Mouse (Mus musculus) embryonic facial prominence, embryonic 14.5 days (tissue): ENCODE measurements at regions not wholly inside any gene's neighbourhood (a gene's known extent, or its start where the extent isn't known, plus 50 kb on each side); places are given as distances from the start of the nearest gene placed in this dataset.
A peak's percentile ranks its signal among the peaks of the same experiment; 100 is the strongest.
"Not testable (repeated sequence)": the region's sequence is repeated elsewhere in the genome, so short reads cannot be mapped to it uniquely, and the experiment has no call there.

Source experiments
- ATAC-seq: fragments of 200-750 bp; cut with Nextera tagmentation; 2 replicates; pipeline ENCODE4 v1.8.0; 2017; ENCODE audit warnings: low read depth, moderate number of reproducible peaks, moderate TSS enrichment
- DNase-seq: peaks from one replicate; pipeline ENCODE4 v3.0.0-alpha.2; 2015; ENCODE audit warnings: low spot score
- H3K27ac ChIP-seq: fragments of 300-500 bp; sonication (generic); replicated peaks from 2 replicates; pipeline ENCODE4 v1.5.1; 2014; ENCODE audit warnings: low read depth, mild to moderate bottlenecking, low read length, moderate library complexity
- H3K27me3 ChIP-seq: fragments of 300-500 bp; sonication (generic); replicated peaks from 2 replicates; pipeline ENCODE4 v1.6.1; 2014; ENCODE audit warnings: low read length; ENCODE audit not compliant: control insufficient read depth, insufficient read depth
- H3K36me3 ChIP-seq: fragments of 300-500 bp; sonication (generic); 2 replicates; pipeline ENCODE4 v1.6.1; 2014; ENCODE audit warnings: low read length, mixed read lengths; ENCODE audit not compliant: control insufficient read depth, insufficient read depth
- H3K4me1 ChIP-seq: fragments of 300-500 bp; sonication (generic); 2 replicates; pipeline ENCODE4 v1.6.1; 2014; ENCODE audit warnings: antibody characterized with exemption, low read length; ENCODE audit not compliant: control insufficient read depth, insufficient read depth
- H3K4me2 ChIP-seq: fragments of 300-500 bp; sonication (generic); 2 replicates; pipeline ENCODE4 v1.6.1; 2014; ENCODE audit warnings: low read depth, mild to moderate bottlenecking, low read length, moderate library complexity, mixed read lengths
- H3K4me3 ChIP-seq: fragments of 300-500 bp; sonication (generic); 2 replicates; pipeline ENCODE4 v1.5.1; 2014; ENCODE audit warnings: low read depth, mild to moderate bottlenecking, low read length
- H3K9ac ChIP-seq: fragments of 300-500 bp; sonication (generic); 2 replicates; pipeline ENCODE4 v1.6.1; 2014; ENCODE audit warnings: low read depth, mild to moderate bottlenecking, low read length, moderate library complexity, mixed read lengths
- H3K9me3 ChIP-seq: fragments of 300-500 bp; sonication (generic); 2 replicates; pipeline ENCODE4 v1.6.1; 2016; ENCODE audit warnings: low read length; ENCODE audit not compliant: control insufficient read depth
- WGBS: fragments of 180-500 bp; shearing (Covaris S2); extraction: QIAGEN DNeasy Blood & Tissue Kit; methylation state at CpG from one replicate; pipeline ENCODE4 v1.1.7; 2014; 5-methylcytosine and 5-hydroxymethylcytosine counted together

DNA sequence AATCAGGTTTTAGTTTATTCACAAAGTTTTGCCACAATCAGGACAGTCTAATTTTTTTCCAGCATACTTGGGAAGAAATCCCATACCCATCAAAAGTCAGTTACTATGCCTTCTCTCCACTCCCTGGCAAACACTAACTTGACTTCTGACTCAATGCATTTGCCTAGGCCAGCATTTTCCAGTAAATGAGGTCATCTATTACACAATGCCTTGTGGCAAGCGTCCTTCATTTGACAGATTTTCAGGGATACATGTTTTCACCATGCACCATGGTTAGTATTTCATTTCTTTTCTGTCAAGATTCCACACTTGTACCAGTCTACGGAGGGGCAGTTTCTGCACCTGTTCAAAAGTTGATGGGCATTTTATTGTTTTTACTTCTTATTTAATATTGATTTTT, 88.4 kb upstream of the Slc2a12 start:
- H3K27ac ChIP-seq, H3K9me3 ChIP-seq, ATAC-seq, H3K36me3 ChIP-seq, H3K4me2 ChIP-seq, H3K27me3 ChIP-seq, H3K4me1 ChIP-seq, H3K9ac ChIP-seq, DNase-seq, H3K4me3 ChIP-seq: not testable (repeated sequence)
- WGBS = 82% methylated on average over 2 of the region's 2 CpGs

DNA sequence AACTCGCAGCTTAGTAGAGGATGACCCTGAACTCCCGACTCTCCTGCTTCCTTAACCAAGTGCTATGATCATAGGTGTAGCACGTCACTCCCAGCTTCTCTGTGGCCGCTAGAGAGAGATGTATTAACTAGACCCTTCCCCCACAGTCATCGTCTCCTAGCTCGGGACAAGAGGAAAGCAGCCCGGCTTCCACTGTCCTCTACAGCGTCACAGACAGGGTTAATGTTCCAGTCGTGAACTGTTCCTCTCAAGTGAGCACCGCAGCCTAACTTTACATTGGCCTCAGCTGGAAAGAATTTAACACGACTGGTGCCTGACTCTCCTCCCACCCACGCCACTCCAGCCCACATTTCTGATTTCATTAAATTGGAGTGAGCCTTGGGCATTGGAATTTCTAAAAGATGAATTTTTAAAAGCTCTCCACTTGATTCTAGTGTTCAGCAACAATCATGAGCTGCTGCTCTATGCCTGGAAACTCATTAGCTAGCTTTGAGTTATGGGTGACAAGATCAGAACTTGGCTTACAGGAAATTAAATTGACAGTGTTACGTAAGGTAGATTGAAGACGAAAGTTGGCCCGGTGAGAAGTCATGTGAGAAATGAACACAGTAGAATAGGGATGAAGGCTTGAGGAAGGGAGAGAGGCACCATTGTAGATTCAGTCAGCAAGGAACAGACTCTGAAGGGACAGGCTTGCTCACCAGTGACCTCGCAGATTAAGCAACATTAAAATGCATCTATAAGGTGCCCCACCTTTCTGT, 75.4 kb upstream of the Slc2a12 start:
- H3K9ac ChIP-seq, H3K36me3 ChIP-seq, H3K4me1 ChIP-seq, DNase-seq, H3K4me3 ChIP-seq, H3K9me3 ChIP-seq, H3K27me3 ChIP-seq, ATAC-seq, H3K27ac ChIP-seq, H3K4me2 ChIP-seq: not testable (repeated sequence)
- WGBS = 55% methylated on average over 14 of the region's 16 CpGs

DNA sequence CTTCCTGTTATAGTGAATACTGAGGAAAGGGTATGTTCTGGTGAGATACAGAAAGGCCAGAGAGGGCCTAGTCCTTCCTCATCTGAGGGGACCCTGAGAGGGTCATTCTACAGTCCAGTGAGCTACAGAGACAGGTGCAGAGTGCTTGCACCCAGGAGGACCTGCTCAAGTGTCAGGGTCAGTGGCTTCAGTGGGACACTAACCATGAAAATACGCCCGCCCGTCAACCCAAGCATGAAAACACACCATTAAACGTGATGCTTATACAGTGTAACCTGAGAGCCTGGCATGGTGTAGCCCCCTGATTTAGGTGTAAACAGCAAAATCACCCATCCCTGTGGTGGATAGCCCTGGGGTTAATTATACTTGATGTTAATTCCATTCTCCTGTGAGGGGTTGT, 70.8 kb upstream of the Slc2a12 start:
- H3K9me3 ChIP-seq, H3K9ac ChIP-seq, H3K27ac ChIP-seq, H3K4me3 ChIP-seq, H3K27me3 ChIP-seq, DNase-seq, H3K4me1 ChIP-seq, ATAC-seq, H3K36me3 ChIP-seq, H3K4me2 ChIP-seq: not testable (repeated sequence)
- WGBS = 70% methylated on average over 4 of the region's 4 CpGs

DNA sequence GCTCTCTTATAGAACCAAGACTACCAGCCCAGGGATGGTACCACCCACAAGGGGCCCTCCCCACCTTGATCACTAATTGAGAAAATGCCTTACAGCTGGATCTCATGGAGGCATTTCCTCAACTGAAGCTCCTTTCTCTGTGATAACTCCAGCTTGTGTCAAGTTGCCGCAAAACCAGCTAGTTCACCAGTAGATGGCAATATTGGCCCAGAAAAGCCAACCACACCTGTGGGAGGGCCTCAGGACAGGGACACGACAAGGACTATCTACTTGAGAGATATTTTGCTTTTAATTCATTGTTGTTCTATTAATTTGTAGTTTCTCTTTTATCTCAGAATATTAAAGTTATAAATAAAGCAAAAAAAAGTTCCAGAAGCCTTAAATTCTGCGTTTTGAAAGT, 65.4 kb upstream of the Slc2a12 start:
- not testable (repeated sequence) for H3K36me3 ChIP-seq, H3K27ac ChIP-seq, H3K4me2 ChIP-seq, H3K9ac ChIP-seq, H3K4me1 ChIP-seq, H3K27me3 ChIP-seq, H3K9me3 ChIP-seq, H3K4me3 ChIP-seq
- DNase-seq (peak; percentile 68), ATAC-seq (0 out of 2 replicates have a peak, but pooled peaks have one; percentile 55)
- 9% methylated on average over 3 of the region's 3 CpGs for WGBS

GRCm38 (mm10) chr10:22581300-22581699, 63.5 kb upstream of the Slc2a12 start:
- ATAC-seq, H3K27me3 ChIP-seq, H3K27ac ChIP-seq, H3K9ac ChIP-seq, H3K36me3 ChIP-seq, H3K4me3 ChIP-seq, H3K9me3 ChIP-seq, H3K4me1 ChIP-seq, H3K4me2 ChIP-seq, DNase-seq: not testable (repeated sequence)
- 87% methylated on average over 9 of the region's 9 CpGs for WGBS

- H3K4me1 ChIP-seq, H3K36me3 ChIP-seq, H3K9ac ChIP-seq, H3K27me3 ChIP-seq, H3K4me3 ChIP-seq, H3K27ac ChIP-seq, DNase-seq, H3K4me2 ChIP-seq, H3K9me3 ChIP-seq, ATAC-seq: not testable (repeated sequence)
- 83% methylated on average over 2 of the region's 2 CpGs for WGBS
These were observed 61.5 kb upstream of the Slc2a12 start for GRCm38 (mm10) chr10:22583306-22583705.

DNA sequence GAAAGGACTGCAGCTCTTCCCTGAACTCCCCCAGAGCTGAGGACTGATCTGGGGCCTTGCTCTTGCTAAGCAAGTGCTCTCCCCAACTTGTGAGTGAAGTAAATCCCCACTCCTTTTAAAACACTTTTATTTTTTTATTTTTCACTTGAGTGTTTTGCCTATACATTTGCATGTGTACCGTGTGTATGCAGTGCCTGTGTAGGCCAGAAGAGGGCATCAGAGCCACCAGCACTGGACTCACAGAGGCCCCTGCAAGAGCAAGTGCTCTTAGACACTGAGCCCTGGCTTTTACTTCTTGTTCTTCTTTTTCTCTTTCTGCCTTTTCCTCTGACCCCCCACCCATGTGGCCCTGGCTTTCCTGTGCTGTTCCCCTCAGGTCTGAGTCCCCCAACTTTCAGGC, 56.2 kb upstream of the Slc2a12 start:
- not testable (repeated sequence) for H3K27me3 ChIP-seq, H3K4me3 ChIP-seq, H3K9ac ChIP-seq, H3K27ac ChIP-seq, DNase-seq, H3K4me2 ChIP-seq, H3K4me1 ChIP-seq, H3K9me3 ChIP-seq, H3K36me3 ChIP-seq, ATAC-seq
- 88% methylated on average over 1 of the region's 1 CpGs for WGBS

GRCm38 (mm10) chr10:22591664-22592063, 53.1 kb upstream of the Slc2a12 start:
- not testable (repeated sequence) for H3K27ac ChIP-seq, H3K4me3 ChIP-seq, H3K4me2 ChIP-seq, H3K36me3 ChIP-seq, H3K9me3 ChIP-seq, H3K27me3 ChIP-seq, ATAC-seq, H3K9ac ChIP-seq, H3K4me1 ChIP-seq, DNase-seq
- 44% methylated on average over 4 of the region's 4 CpGs for WGBS

DNA sequence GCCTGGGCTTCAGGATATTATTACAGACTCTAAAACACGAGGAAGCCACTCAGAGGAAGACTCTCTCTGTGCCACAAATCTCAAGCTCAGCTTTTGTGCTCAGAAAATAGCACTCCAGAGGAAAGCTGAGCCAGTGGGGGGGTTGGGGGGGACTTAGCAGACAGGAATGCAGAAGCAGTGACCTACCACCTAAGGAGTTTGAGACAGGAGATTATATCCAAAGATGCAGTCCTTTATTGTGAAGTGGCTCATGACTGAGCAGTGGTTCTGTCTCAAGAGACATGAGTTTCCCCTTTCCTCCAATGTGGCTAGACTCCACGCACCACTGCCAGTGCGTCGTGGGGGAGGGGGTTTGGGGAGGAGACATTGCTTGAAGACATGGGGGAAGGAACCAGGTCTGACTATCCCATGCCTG, 52.6 kb upstream of the Slc2a12 start:
- H3K36me3 ChIP-seq, H3K27ac ChIP-seq, H3K4me3 ChIP-seq, H3K9me3 ChIP-seq, ATAC-seq, H3K4me1 ChIP-seq, H3K4me2 ChIP-seq, H3K9ac ChIP-seq, H3K27me3 ChIP-seq, DNase-seq: not testable (repeated sequence)
- WGBS = 18% methylated on average over 4 of the region's 4 CpGs
